ENCODE assay signal across 13 mouse cellular contexts in genomic region chr4:134641711-134642516, GRCm38 (mm10).
A peak's percentile ranks its signal among the peaks of the same experiment; 100 is the strongest.
DNase-seq lines count a peak whose midpoint lies in the region; ATAC-seq lines count a peak whose summit lies in the region.
"Had no signal": no experiment of that assay in that cellular context is flagged by ENCODE, and none has a peak within 500 bp of the region (broad histone marks: within the 10 kb centered on the region; RNA-seq: fewer than 3 reads in every experiment).

No protein-coding gene starts in this region.

- ATAC-seq in hindbrain, embryonic 16.5 days, result peak; percentile 32; the same call in 1 of the 2 replicates
- ATAC-seq in hindbrain, embryonic 11.5 days (ENCODE audit: low FRiP score), result no peak
- ATAC-seq in forebrain, embryonic 13.5 days, result peak; percentile 68

- no peaks in the 10 kb centered on the region for H3K9me3 ChIP-seq in hindbrain, embryonic 16.5 days (ENCODE audit: control insufficient read depth, low read length)
- no peaks in the 10 kb centered on the region for H3K9me3 ChIP-seq in hindbrain, embryonic 11.5 days (ENCODE audit: control insufficient read depth, low read length)
- H3K9me3 ChIP-seq in forebrain, embryonic 13.5 days (replicated peaks), result no peaks in the 10 kb centered on the region
- H3K9me3 ChIP-seq: heart, embryonic 15.5 days had no signal

- WGBS in hindbrain, embryonic 16.5 days, result 77% methylated on average over 30 of the region's 30 CpGs
- WGBS in hindbrain, embryonic 11.5 days, result 87% methylated on average over 30 of the region's 30 CpGs
- WGBS in forebrain, embryonic 13.5 days, result 78% methylated on average over 30 of the region's 30 CpGs

- no peak overlapping the region for H3K27ac ChIP-seq in hindbrain, embryonic 16.5 days (ENCODE audit: low read depth, low read length)
- H3K27ac ChIP-seq in hindbrain, embryonic 11.5 days (ENCODE audit: low read depth, low read length), result no peak overlapping the region
- H3K27ac ChIP-seq in forebrain, embryonic 13.5 days, result no peak overlapping the region
- H3K27ac ChIP-seq: heart, embryonic 15.5 days; limb, embryonic 13.5 days; macrophage had no signal

- no peak overlapping the region for H3K9ac ChIP-seq in hindbrain, embryonic 16.5 days (ENCODE audit: low read depth, low read length)
- no peak overlapping the region for H3K9ac ChIP-seq in hindbrain, embryonic 11.5 days (ENCODE audit: low read depth, low read length)
- 0 out of 2 replicates have a peak overlapping the region, but pooled peaks have one; percentile 17 for H3K9ac ChIP-seq in forebrain, embryonic 13.5 days
- H3K9ac ChIP-seq: heart, embryonic 15.5 days; limb, embryonic 13.5 days had no signal

- H3K4me3 ChIP-seq in hindbrain, embryonic 16.5 days (ENCODE audit: low read length), result no peak overlapping the region
- H3K4me3 ChIP-seq in hindbrain, embryonic 11.5 days (ENCODE audit: low read depth, low read length), result no peak overlapping the region
- no peak overlapping the region for H3K4me3 ChIP-seq in forebrain, embryonic 13.5 days
- H3K4me3 ChIP-seq: heart, embryonic 15.5 days; limb, embryonic 13.5 days had no signal

- H3K27me3 ChIP-seq in hindbrain, embryonic 16.5 days (replicated peaks; ENCODE audit: control insufficient read depth, insufficient read depth, low read length), result no peaks in the 10 kb centered on the region
- no peaks in the 10 kb centered on the region for H3K27me3 ChIP-seq in hindbrain, embryonic 11.5 days (ENCODE audit: control insufficient read depth, insufficient read depth, low read length)
- H3K27me3 ChIP-seq in forebrain, embryonic 13.5 days, result no peaks in the 10 kb centered on the region
- H3K27me3 ChIP-seq: heart, embryonic 15.5 days; limb, embryonic 13.5 days had no signal

- H3K36me3 ChIP-seq in hindbrain, embryonic 16.5 days (ENCODE audit: control insufficient read depth, insufficient read depth, low read length), result no peaks in the 10 kb centered on the region
- H3K36me3 ChIP-seq in hindbrain, embryonic 11.5 days (ENCODE audit: control insufficient read depth, insufficient read depth, low read length), result no peaks in the 10 kb centered on the region
- H3K36me3 ChIP-seq in forebrain, embryonic 13.5 days (ENCODE audit: poor library complexity, severe bottlenecking), result no peaks in the 10 kb centered on the region
- H3K36me3 ChIP-seq: heart, embryonic 15.5 days; limb, embryonic 13.5 days had no signal

- H3K4me1 ChIP-seq in hindbrain, embryonic 16.5 days (ENCODE audit: control insufficient read depth, insufficient read depth, low read depth, low read length), result peaks cover 4% of the 10 kb centered on the region; the same call in 1 of the 2 replicates
- H3K4me1 ChIP-seq in hindbrain, embryonic 11.5 days (replicated peaks; ENCODE audit: control insufficient read depth, insufficient read depth, low read length), result no peaks in the 10 kb centered on the region
- H3K4me1 ChIP-seq in forebrain, embryonic 13.5 days, result peaks cover 17% of the 10 kb centered on the region
- H3K4me1 ChIP-seq: limb, embryonic 13.5 days had no signal

- H3K4me2 ChIP-seq in hindbrain, embryonic 16.5 days (ENCODE audit: low read length), result no peak overlapping the region
- H3K4me2 ChIP-seq in hindbrain, embryonic 11.5 days (replicated peaks; ENCODE audit: low read depth, low read length), result no peak overlapping the region
- no peak overlapping the region for H3K4me2 ChIP-seq in forebrain, embryonic 13.5 days
- H3K4me2 ChIP-seq: heart, embryonic 15.5 days; limb, embryonic 13.5 days had no signal

- no peak for DNase-seq in hindbrain, embryonic 11.5 days (ENCODE audit: low spot score)
- peak; percentile 39 for DNase-seq in ES-CJ7 (ENCODE audit: low read depth, low spot score)
- peak; percentile 73 for DNase-seq in right cerebral cortex, postnatal 25 days
- DNase-seq in retina, embryonic 14.5 days (ENCODE audit: low spot score), result no peak
- DNase-seq in cerebellum, postnatal 4 days (ENCODE audit: low spot score in 2 of 2), result no peak
- no peak for DNase-seq in embryo, embryonic 9.5 days (ENCODE audit: extremely low spot score)
- DNase-seq: cerebellum, adult 11 months; kidney, adult 18-20 months had no signal

Comparison
In these comparisons a context has a peak if more than half of its experiments do, and no peak if none do; other contexts are left out.
1. DNase-seq: peak in ES-CJ7 (single experiment) and right cerebral cortex, postnatal 25 days (single experiment); none in hindbrain, embryonic 11.5 days (single experiment), retina, embryonic 14.5 days (single experiment), cerebellum, postnatal 4 days (0 of 2) and embryo, embryonic 9.5 days (single experiment).